Mouse (Mus musculus) spleen, adult 2 months (tissue): ENCODE measurements around the gene Tmem200a.

ENCODE experiments used
- CTCF ChIP-seq: fragments of 200-500 bp; IDR thresholded peaks from 2 replicates; pipeline ENCODE4 v1.5.1; 2011; ENCODE audit warnings: mild to moderate bottlenecking, inconsistent platforms; ENCODE audit not compliant: insufficient read depth, insufficient read length, insufficient replicate concordance; ENCODE audit errors: extremely low read depth
- POLR2A ChIP-seq: fragments of 200-500 bp; IDR thresholded peaks from 2 replicates; pipeline ENCODE4 v1.6.1; 2011; ENCODE audit warnings: low read depth, low read length, inconsistent platforms

DNA sequence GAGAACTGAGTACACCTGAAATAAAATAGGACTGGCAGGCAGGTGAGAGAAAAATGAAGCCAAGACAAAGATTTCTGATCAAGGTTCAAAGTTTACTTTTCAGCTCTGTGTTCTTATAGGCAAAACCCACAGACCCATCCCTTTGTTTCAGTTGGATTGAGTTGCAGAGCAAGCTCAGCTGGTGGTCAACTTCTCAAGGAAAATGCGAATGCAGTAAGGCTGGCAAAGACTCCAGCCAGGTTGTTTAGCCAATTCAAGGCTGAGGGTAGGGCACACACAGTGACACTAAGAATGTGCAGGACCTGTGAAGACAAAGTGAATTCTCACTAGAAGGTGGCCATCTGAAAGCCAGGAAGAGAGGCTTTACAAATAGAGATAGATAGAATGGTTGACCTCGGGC lies 94.8 kb downstream of the Tmem200a start:
- TF ChIP-seq POLR2A (no peak), CTCF (no peak)
